Mouse (Mus musculus): ENCODE results near the gene Oprm1. TPM values are rescaled to one million over a fixed set of nuclear protein-coding genes. Genes with fewer than 3 reads are reported as not detected.

Oprm1 gene
- total and polyA plus RNA-seq, 2 experiments from 2014 or later = 2.4 to 12.3 TPM

DNA sequence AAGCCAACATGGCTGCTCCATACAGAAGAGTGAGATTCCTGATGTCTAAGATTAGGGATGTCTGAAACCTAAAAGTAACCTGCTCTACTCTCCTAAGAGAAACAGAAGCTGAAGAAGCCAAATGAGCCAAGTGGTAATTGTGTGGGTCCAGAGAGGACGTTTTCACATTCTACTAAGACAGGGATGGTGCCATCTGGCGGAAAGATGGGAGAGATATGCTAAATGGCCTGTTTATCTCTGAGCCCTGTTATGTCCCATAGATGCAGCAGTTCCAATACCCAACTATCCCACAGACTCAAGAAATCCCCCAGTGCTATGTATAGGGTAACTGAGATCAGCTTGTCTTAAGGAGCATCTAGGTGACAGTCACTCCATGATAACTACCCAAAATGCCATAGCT is 219.5 kb downstream of the Oprm1 start:
- Histone ChIP-seq H3K9me3 (ENCODE audit: low read length) (no peaks in the 10 kb centered on the region), H3K27ac (ENCODE audit: low read depth, low read length) (no peak overlapping the region), H3K9ac (no peak overlapping the region), H3K36me3 (ENCODE audit: insufficient read depth) (no peaks in the 10 kb centered on the region), H3K4me1 (ENCODE audit: insufficient read depth) (0 out of 2 replicates have a peak, but pooled peaks cover 5% of the 10 kb centered on the region), H3K4me2 (ENCODE audit: low read depth) (no peak overlapping the region), H3K4me3 (ENCODE audit: low read depth, low read length) (no peak overlapping the region), H3K27me3 (ENCODE audit: insufficient read depth, low read length) (no peaks in the 10 kb centered on the region)
- TF ChIP-seq CTCF (IDR thresholded peaks at IDR 0.05; ENCODE audit: low read depth) = 0 out of 2 replicates have a peak, but pooled peaks have one; percentile 8
- no peak for ATAC-seq
- peak; percentile 10 for DNase-seq
- WGBS = 60% methylated on average over 2 of the region's 2 CpGs

DNA sequence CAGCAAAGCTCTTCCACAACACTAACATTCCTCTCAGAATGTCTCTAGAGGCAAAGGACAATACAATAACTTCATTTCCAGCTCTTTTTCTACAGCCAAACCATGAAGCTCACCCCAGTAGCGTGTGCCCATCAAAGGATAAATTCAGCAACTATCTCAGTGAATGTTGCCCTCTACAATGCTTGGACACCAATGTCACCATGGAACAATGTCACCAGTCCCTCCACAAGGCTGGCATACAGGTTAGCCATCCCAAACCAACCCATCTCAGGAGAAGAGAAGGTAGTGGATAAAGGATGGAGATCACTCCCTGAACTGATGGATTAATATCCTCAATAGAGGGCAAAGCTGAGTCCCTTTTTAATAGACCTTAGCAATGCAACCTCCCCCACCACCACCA is 220.4 kb downstream of the Oprm1 start:
- H3K36me3 ChIP-seq (ENCODE audit: insufficient read depth) = no peaks in the 10 kb centered on the region
- TF ChIP-seq CTCF (IDR thresholded peaks at IDR 0.05; ENCODE audit: low read depth) = no peak
- no peak overlapping the region for H3K27ac ChIP-seq (ENCODE audit: low read depth, low read length)
- 0 out of 2 replicates have a peak overlapping the region, but pooled peaks have one; percentile 11 for H3K4me3 ChIP-seq (ENCODE audit: low read depth, low read length)
- WGBS = 93% methylated on average over 1 of the region's 1 CpGs
- no peak for DNase-seq
- H3K27me3 ChIP-seq (ENCODE audit: insufficient read depth, low read length) = no peaks in the 10 kb centered on the region
- H3K4me2 ChIP-seq (ENCODE audit: low read depth) = peak overlapping the region; percentile 49
- no peak overlapping the region for H3K9ac ChIP-seq
- H3K4me1 ChIP-seq (ENCODE audit: insufficient read depth) = 0 out of 2 replicates have a peak, but pooled peaks cover 5% of the 10 kb centered on the region
- ATAC-seq = no peak
- H3K9me3 ChIP-seq (ENCODE audit: low read length) = no peaks in the 10 kb centered on the region

DNA sequence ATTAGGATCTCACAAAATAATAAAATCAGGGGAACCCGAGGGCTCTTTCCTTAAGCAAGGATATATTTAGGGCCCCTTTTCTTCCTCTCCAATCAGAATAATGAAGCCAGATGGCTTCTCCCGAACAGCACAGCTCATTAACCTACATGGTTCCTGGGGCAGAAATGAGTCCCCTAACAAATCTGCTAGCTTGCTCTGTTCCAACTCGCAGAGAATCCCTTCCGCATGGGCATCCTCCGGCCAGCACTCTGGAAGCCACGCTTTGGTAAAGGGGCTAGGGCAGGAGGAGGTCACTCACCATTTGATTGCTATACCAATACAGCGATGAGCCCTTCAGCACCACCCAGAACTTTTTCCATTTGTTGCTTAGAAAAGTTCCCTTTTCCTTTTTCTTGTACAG is 220.9 kb downstream of the Oprm1 start:
- ATAC-seq = peak; percentile 19; the same call in 1 of the 2 replicates
- no peak for TF ChIP-seq CTCF (IDR thresholded peaks at IDR 0.05; ENCODE audit: low read depth)
- Histone ChIP-seq H3K27ac (ENCODE audit: low read depth, low read length) (0 out of 2 replicates have a peak overlapping the region, but pooled peaks have one; percentile 29), H3K9me3 (ENCODE audit: low read length) (no peaks in the 10 kb centered on the region), H3K36me3 (ENCODE audit: insufficient read depth) (no peaks in the 10 kb centered on the region), H3K4me2 (ENCODE audit: low read depth) (peak overlapping the region; percentile 49), H3K27me3 (ENCODE audit: insufficient read depth, low read length) (no peaks in the 10 kb centered on the region), H3K4me3 (ENCODE audit: low read depth, low read length) (peak overlapping the region; percentile 38), H3K4me1 (ENCODE audit: insufficient read depth) (0 out of 2 replicates have a peak, but pooled peaks cover 5% of the 10 kb centered on the region), H3K9ac (peak overlapping the region; percentile 49; the same call in 1 of the 2 replicates)
- DNase-seq = no peak
- 38% methylated on average over 7 of the region's 7 CpGs for WGBS

DNA sequence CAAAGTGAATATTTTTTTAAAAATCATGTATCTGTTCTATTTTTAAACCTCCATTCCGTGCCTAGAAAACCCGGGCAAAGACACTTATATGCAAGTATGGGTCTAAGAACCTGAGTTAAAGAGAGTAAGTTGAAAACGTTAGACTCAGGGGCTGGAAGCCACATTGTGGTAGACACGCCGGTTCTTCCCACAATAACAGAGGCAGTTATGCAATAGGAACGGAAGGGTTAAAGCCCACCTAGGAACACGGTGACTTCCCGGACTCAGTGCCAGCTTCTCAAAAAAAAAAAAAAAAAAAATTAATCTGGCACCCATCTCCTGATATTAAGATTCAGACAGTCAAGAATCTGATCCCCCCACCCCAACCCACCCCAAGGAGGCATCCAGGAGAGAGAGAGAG is 221.5 kb downstream of the Oprm1 start:
- Histone ChIP-seq H3K27ac (ENCODE audit: low read depth, low read length) (peak overlapping the region; percentile 62), H3K36me3 (ENCODE audit: insufficient read depth) (no peaks in the 10 kb centered on the region), H3K4me2 (ENCODE audit: low read depth) (peak overlapping the region; percentile 49), H3K27me3 (ENCODE audit: insufficient read depth, low read length) (no peaks in the 10 kb centered on the region), H3K4me3 (ENCODE audit: low read depth, low read length) (peak overlapping the region; percentile 38), H3K9me3 (ENCODE audit: low read length) (no peaks in the 10 kb centered on the region), H3K4me1 (ENCODE audit: insufficient read depth) (0 out of 2 replicates have a peak, but pooled peaks cover 5% of the 10 kb centered on the region), H3K9ac (peak overlapping the region; percentile 49)
- 25% methylated on average over 8 of the region's 8 CpGs for WGBS
- ATAC-seq (peak; percentile 57), DNase-seq (peak; percentile 42)
- TF ChIP-seq CTCF (IDR thresholded peaks at IDR 0.05; ENCODE audit: low read depth) = no peak

DNA sequence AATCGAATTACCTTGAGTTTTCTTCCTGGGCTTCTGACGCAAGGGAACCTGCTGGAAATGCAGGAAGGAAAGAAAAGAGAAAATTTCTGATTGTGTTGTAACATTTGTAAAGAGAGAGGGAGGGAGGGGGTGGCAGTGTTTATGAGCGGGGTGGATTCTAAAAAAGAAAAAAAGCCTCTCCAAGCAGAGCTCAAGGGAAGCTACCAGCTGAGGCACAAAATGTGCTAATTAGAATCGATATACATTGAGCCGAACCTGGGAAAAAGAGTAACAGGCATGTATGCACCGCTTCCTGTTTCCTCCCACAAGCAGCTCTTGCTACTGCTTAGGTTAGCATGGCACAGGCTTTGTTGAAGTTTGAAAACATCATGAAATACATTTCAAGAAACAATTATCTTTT is 221.9 kb downstream of the Oprm1 start:
- Histone ChIP-seq H3K9ac (peak overlapping the region; percentile 49), H3K36me3 (ENCODE audit: insufficient read depth) (no peaks in the 10 kb centered on the region), H3K4me2 (ENCODE audit: low read depth) (peak overlapping the region; percentile 49), H3K4me3 (ENCODE audit: low read depth, low read length) (peak overlapping the region; percentile 38), H3K27me3 (ENCODE audit: insufficient read depth, low read length) (no peaks in the 10 kb centered on the region), H3K9me3 (ENCODE audit: low read length) (no peaks in the 10 kb centered on the region), H3K4me1 (ENCODE audit: insufficient read depth) (0 out of 2 replicates have a peak, but pooled peaks cover 5% of the 10 kb centered on the region), H3K27ac (ENCODE audit: low read depth, low read length) (peak overlapping the region; percentile 62)
- peak; percentile 38 for DNase-seq
- TF ChIP-seq CTCF (IDR thresholded peaks at IDR 0.05; ENCODE audit: low read depth) = no peak
- WGBS = 5% methylated on average over 6 of the region's 6 CpGs
- peak; percentile 70 for ATAC-seq

DNA sequence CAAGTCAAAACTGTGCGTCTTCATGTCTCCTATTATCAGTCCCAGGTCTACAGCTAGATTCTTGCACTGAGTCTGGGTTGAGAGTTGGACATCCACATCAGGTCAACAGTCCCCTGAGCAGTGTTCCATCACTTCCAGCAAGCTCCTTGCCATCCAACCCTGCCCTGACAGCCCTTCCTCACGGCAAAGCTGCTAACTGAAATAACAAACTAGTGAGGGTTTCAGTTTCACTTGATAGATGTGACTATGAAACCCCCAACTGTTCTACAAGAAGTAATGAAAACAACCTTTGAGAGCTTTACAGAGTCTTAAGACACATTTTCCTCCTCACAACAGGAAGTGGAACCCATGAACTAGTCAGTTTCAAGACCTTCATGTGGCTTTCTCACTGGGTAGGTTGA is 224.4 kb downstream of the Oprm1 start:
- DNase-seq (no peak), ATAC-seq (no peak)
- TF ChIP-seq CTCF (IDR thresholded peaks at IDR 0.05; ENCODE audit: low read depth) = no peak
- H3K4me2 ChIP-seq (ENCODE audit: low read depth) = no peak overlapping the region
- no peaks in the 10 kb centered on the region for H3K9me3 ChIP-seq (ENCODE audit: low read length)
- H3K4me1 ChIP-seq (ENCODE audit: insufficient read depth) = 0 out of 2 replicates have a peak, but pooled peaks cover 5% of the 10 kb centered on the region
- H3K27ac ChIP-seq (ENCODE audit: low read depth, low read length) = no peak overlapping the region
- 83% methylated on average over 2 of the region's 2 CpGs for WGBS
- no peak overlapping the region for H3K9ac ChIP-seq
- H3K36me3 ChIP-seq (ENCODE audit: insufficient read depth) = no peaks in the 10 kb centered on the region
- H3K27me3 ChIP-seq (ENCODE audit: insufficient read depth, low read length) = no peaks in the 10 kb centered on the region
- H3K4me3 ChIP-seq (ENCODE audit: low read depth, low read length) = no peak overlapping the region

DNA sequence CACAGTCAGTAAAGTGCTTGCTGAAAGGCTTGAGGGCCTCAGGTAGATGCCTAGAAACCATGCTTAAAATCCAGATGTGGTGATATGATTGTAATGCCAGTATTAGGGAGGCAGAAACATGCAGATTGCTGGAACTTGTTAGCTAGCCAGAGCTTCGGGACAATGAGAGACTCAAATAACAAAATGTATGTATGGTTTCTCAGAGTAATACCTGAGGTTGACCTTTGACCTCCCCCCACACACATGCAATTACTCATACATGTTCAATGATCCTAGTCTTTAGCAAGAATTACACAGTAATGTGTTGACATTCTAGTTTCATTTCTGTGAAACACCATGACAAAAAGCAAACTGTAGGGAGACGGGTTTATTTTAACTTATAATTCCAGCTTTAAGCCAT is 225.1 kb downstream of the Oprm1 start:
- Histone ChIP-seq H3K27me3 (ENCODE audit: insufficient read depth, low read length) (no peaks in the 10 kb centered on the region), H3K27ac (ENCODE audit: low read depth, low read length) (no peak overlapping the region), H3K9ac (no peak overlapping the region), H3K9me3 (ENCODE audit: low read length) (no peaks in the 10 kb centered on the region), H3K4me2 (ENCODE audit: low read depth) (no peak overlapping the region), H3K4me1 (ENCODE audit: insufficient read depth) (0 out of 2 replicates have a peak, but pooled peaks cover 5% of the 10 kb centered on the region), H3K36me3 (ENCODE audit: insufficient read depth) (no peaks in the 10 kb centered on the region), H3K4me3 (ENCODE audit: low read depth, low read length) (no peak overlapping the region)
- 94% methylated on average over 2 of the region's 2 CpGs for WGBS
- DNase-seq (no peak), ATAC-seq (no peak)
- no peak for TF ChIP-seq CTCF (IDR thresholded peaks at IDR 0.05; ENCODE audit: low read depth)

All from forebrain, postnatal 0 days (tissue).